Mouse (Mus musculus) heart, postnatal 0 days (tissue): Measurements from ENCODE around the gene Gpat2.

Experiments used
- CTCF ChIP-seq: IDR thresholded peaks from 2 replicates; pipeline ENCODE4 v1.5.1; 2016; ENCODE audit warnings: antibody characterized with exemption, control low read depth, low read depth
- EP300 ChIP-seq: IDR thresholded peaks from 2 replicates; pipeline ENCODE4 v1.6.1; 2016; ENCODE audit warnings: antibody characterized with exemption, low read depth

DNA sequence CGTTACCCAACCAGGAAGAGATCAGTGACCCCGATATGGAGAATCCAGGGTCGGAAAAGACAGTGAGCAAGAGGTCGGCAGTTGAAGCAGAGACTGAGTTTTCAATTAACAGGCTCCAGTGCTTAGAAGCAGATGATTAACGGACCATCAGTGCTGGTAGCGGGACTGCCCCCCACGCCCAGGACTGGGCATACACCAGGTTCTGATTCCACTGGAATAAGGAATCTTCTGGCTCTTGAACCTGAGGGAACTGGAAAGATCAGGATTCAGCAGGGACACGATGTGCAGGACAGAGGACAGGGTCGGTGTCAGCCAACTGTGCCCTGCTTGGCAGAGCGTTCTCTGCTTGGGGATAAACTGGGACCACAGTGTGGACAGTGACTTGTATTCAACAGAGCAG lies 9.2 kb upstream of the Gpat2 start:
- TF ChIP-seq CTCF, result no peak
- no peak for TF ChIP-seq EP300
